Mouse (Mus musculus): ENCODE measurements around the gene Tmem212. TPM values are rescaled to one million over a fixed set of nuclear protein-coding genes. Genes with fewer than 3 reads are reported as not detected.

Tmem212 gene
- polyA plus RNA-seq, 1 experiment from 2014 or later, result not detected

- 5% methylated on average over 5 of the region's 5 CpGs for WGBS
- ATAC-seq (ENCODE audit: low FRiP score) (peak; percentile 62), DNase-seq (ENCODE audit: low spot score, missing footprints) (peak; percentile 89)
- H3K9ac ChIP-seq (ENCODE audit: low read length), result no peak overlapping the region; the same call in 1 of the 2 replicates
- 0 out of 2 replicates have a peak overlapping the region, but pooled peaks have one; percentile 14 for H3K4me2 ChIP-seq
- no peaks in the 10 kb centered on the region for H3K27me3 ChIP-seq (ENCODE audit: control insufficient read depth, insufficient read depth, low read length)
- peaks cover 18% of the 10 kb centered on the region for H3K4me1 ChIP-seq (ENCODE audit: control insufficient read depth, insufficient read depth, low read length)
- peak overlapping the region; percentile 27; the same call in 1 of the 2 replicates for H3K27ac ChIP-seq (ENCODE audit: low read depth, low read length)
- no peaks in the 10 kb centered on the region; the same call in 1 of the 2 replicates for H3K9me3 ChIP-seq (ENCODE audit: control insufficient read depth, low read length)
- H3K4me3 ChIP-seq (ENCODE audit: low read depth, low read length), result no peak overlapping the region
- no peaks in the 10 kb centered on the region for H3K36me3 ChIP-seq (ENCODE audit: control insufficient read depth, insufficient read depth, low read length)
Observed at GRCm38 (mm10) chr3:27859161-27859561, 37.0 kb downstream of the Tmem212 start.

GRCm38 (mm10) chr3:27858441-27859115 is 37.6 kb downstream of the Tmem212 start:
- Histone ChIP-seq H3K4me1 (ENCODE audit: control insufficient read depth, insufficient read depth, low read length) (peaks cover 14% of the 10 kb centered on the region), H3K27ac (ENCODE audit: low read depth, low read length) (no peak overlapping the region)

GRCm38 (mm10) chr3:27856288-27856687 is 39.9 kb downstream of the Tmem212 start:
- peaks cover 6% of the 10 kb centered on the region for H3K4me1 ChIP-seq (ENCODE audit: control insufficient read depth, insufficient read depth, low read length)
- H3K4me3 ChIP-seq (ENCODE audit: low read depth, low read length), result no peak overlapping the region
- H3K9me3 ChIP-seq (ENCODE audit: control insufficient read depth, low read length), result no peaks in the 10 kb centered on the region; the same call in 1 of the 2 replicates
- no peak overlapping the region for H3K27ac ChIP-seq (ENCODE audit: low read depth, low read length)
- no peak overlapping the region for H3K9ac ChIP-seq (ENCODE audit: low read length)
- no peaks in the 10 kb centered on the region for H3K36me3 ChIP-seq (ENCODE audit: control insufficient read depth, insufficient read depth, low read length)
- WGBS, result 92% methylated on average over 2 of the region's 2 CpGs
- no peaks in the 10 kb centered on the region for H3K27me3 ChIP-seq (ENCODE audit: control insufficient read depth, insufficient read depth, low read length)
- H3K4me2 ChIP-seq, result no peak overlapping the region
- ATAC-seq (ENCODE audit: low FRiP score) (no peak), DNase-seq (ENCODE audit: low spot score, missing footprints) (no peak)

More at GRCm38 (mm10) chr3:27858441-27859115, 37.6 kb downstream of the Tmem212 start:
- H3K9ac ChIP-seq (ENCODE audit: low read length), result no peak overlapping the region
- 21% methylated on average over 5 of the region's 5 CpGs for WGBS
- ATAC-seq (ENCODE audit: low FRiP score) (no peak), DNase-seq (ENCODE audit: low spot score, missing footprints) (no peak)
- H3K36me3 ChIP-seq (ENCODE audit: control insufficient read depth, insufficient read depth, low read length), result no peaks in the 10 kb centered on the region
- H3K9me3 ChIP-seq (ENCODE audit: control insufficient read depth, low read length), result no peaks in the 10 kb centered on the region; the same call in 1 of the 2 replicates
- no peak overlapping the region for H3K4me3 ChIP-seq (ENCODE audit: low read depth, low read length)
- no peak overlapping the region for H3K4me2 ChIP-seq
- H3K27me3 ChIP-seq (ENCODE audit: control insufficient read depth, insufficient read depth, low read length), result no peaks in the 10 kb centered on the region

- no peaks in the 10 kb centered on the region for H3K27me3 ChIP-seq (ENCODE audit: control insufficient read depth, insufficient read depth, low read length)
- ATAC-seq (ENCODE audit: low FRiP score) (no peak), DNase-seq (ENCODE audit: low spot score, missing footprints) (no peak)
- no peaks in the 10 kb centered on the region; the same call in 1 of the 2 replicates for H3K9me3 ChIP-seq (ENCODE audit: control insufficient read depth, low read length)
- H3K4me1 ChIP-seq (ENCODE audit: control insufficient read depth, insufficient read depth, low read length), result peaks cover 5% of the 10 kb centered on the region
- no peak overlapping the region for H3K4me3 ChIP-seq (ENCODE audit: low read depth, low read length)
- no peak overlapping the region for H3K27ac ChIP-seq (ENCODE audit: low read depth, low read length)
- H3K4me2 ChIP-seq, result no peak overlapping the region
- no peak overlapping the region for H3K9ac ChIP-seq (ENCODE audit: low read length)
- 88% methylated on average over 5 of the region's 5 CpGs for WGBS
- H3K36me3 ChIP-seq (ENCODE audit: control insufficient read depth, insufficient read depth, low read length), result no peaks in the 10 kb centered on the region
Observed at GRCm38 (mm10) chr3:27854431-27855180, 41.6 kb downstream of the Tmem212 start.

GRCm38 (mm10) chr3:27843266-27843665 is 52.9 kb downstream of the Tmem212 start:
- WGBS, result 89% methylated on average over 5 of the region's 5 CpGs
- Histone ChIP-seq H3K27me3 (ENCODE audit: control insufficient read depth, insufficient read depth, low read length) (no peaks in the 10 kb centered on the region), H3K4me3 (ENCODE audit: low read depth, low read length) (no peak overlapping the region), H3K4me1 (ENCODE audit: control insufficient read depth, insufficient read depth, low read length) (no peaks in the 10 kb centered on the region), H3K9ac (ENCODE audit: low read length) (no peak overlapping the region), H3K27ac (ENCODE audit: low read depth, low read length) (no peak overlapping the region), H3K9me3 (ENCODE audit: control insufficient read depth, low read length) (no peaks in the 10 kb centered on the region), H3K36me3 (ENCODE audit: control insufficient read depth, insufficient read depth, low read length) (no peaks in the 10 kb centered on the region), H3K4me2 (no peak overlapping the region)
- DNase-seq (ENCODE audit: low spot score, missing footprints) (no peak), ATAC-seq (ENCODE audit: low FRiP score) (no peak)

DNA sequence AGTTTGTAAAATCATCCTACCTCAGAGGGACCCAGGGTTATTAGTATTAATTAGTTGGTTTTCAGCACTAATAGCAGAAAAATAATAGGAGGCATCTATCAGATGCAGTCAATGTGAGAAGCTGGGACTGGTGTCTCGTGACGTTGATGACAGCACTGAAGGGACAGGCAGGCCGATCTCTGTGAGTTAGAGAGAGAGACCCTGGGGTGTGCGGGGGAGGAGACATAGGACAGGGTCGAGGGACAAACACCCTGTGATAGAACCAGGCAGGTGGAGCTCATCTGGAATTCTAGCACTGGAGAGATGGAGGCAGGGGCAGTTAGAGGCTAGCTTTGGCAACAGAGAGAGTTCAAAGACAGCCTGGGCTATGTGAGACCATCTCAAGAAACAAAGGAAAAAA is 53.3 kb downstream of the Tmem212 start:
- H3K27ac ChIP-seq (ENCODE audit: low read depth, low read length), result no peak overlapping the region
- no peak overlapping the region for H3K4me3 ChIP-seq (ENCODE audit: low read depth, low read length)
- H3K27me3 ChIP-seq (ENCODE audit: control insufficient read depth, insufficient read depth, low read length), result no peaks in the 10 kb centered on the region
- H3K9me3 ChIP-seq (ENCODE audit: control insufficient read depth, low read length), result no peaks in the 10 kb centered on the region
- no peak overlapping the region for H3K9ac ChIP-seq (ENCODE audit: low read length)
- H3K36me3 ChIP-seq (ENCODE audit: control insufficient read depth, insufficient read depth, low read length), result no peaks in the 10 kb centered on the region
- H3K4me2 ChIP-seq, result no peak overlapping the region
- WGBS, result 73% methylated on average over 5 of the region's 5 CpGs
- no peaks in the 10 kb centered on the region for H3K4me1 ChIP-seq (ENCODE audit: control insufficient read depth, insufficient read depth, low read length)
- DNase-seq (ENCODE audit: low spot score, missing footprints) (no peak), ATAC-seq (ENCODE audit: low FRiP score) (no peak)

DNA sequence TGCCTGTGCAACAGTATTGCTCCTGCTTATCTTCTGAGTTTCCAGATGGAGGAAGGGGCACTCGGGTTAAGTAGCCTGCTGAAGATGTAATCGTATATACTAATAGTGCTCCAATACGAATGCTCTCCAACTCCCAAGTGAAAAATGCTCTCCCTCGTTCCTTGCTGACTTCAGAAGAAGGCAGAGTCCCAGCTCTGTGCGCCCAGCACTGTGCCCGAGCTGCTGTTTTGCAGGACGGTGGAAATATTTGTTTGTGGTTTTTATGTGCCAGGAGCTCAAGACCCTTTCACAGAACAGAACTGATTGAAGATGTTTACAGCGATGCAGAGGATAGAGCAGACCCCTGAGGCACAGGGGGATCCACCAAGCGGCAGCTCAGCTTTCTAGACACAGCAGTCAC is 55.9 kb downstream of the Tmem212 start:
- Histone ChIP-seq H3K27ac (ENCODE audit: low read depth, low read length) (no peak overlapping the region), H3K4me2 (no peak overlapping the region), H3K36me3 (ENCODE audit: control insufficient read depth, insufficient read depth, low read length) (no peaks in the 10 kb centered on the region), H3K9ac (ENCODE audit: low read length) (no peak overlapping the region), H3K27me3 (ENCODE audit: control insufficient read depth, insufficient read depth, low read length) (no peaks in the 10 kb centered on the region), H3K4me1 (ENCODE audit: control insufficient read depth, insufficient read depth, low read length) (no peaks in the 10 kb centered on the region), H3K4me3 (ENCODE audit: low read depth, low read length) (no peak overlapping the region), H3K9me3 (ENCODE audit: control insufficient read depth, low read length) (no peaks in the 10 kb centered on the region)
- ATAC-seq (ENCODE audit: low FRiP score) (no peak), DNase-seq (ENCODE audit: low spot score, missing footprints) (no peak)
- 79% methylated on average over 9 of the region's 9 CpGs for WGBS

GRCm38 (mm10) chr3:27839795-27840194 is 56.4 kb downstream of the Tmem212 start:
- Histone ChIP-seq H3K4me2 (no peak overlapping the region), H3K36me3 (ENCODE audit: control insufficient read depth, insufficient read depth, low read length) (no peaks in the 10 kb centered on the region), H3K27me3 (ENCODE audit: control insufficient read depth, insufficient read depth, low read length) (no peaks in the 10 kb centered on the region), H3K9ac (ENCODE audit: low read length) (no peak overlapping the region), H3K4me3 (ENCODE audit: low read depth, low read length) (no peak overlapping the region), H3K27ac (ENCODE audit: low read depth, low read length) (no peak overlapping the region), H3K4me1 (ENCODE audit: control insufficient read depth, insufficient read depth, low read length) (no peaks in the 10 kb centered on the region), H3K9me3 (ENCODE audit: control insufficient read depth, low read length) (no peaks in the 10 kb centered on the region)
- 81% methylated on average over 3 of the region's 3 CpGs for WGBS
- no peak for DNase-seq (ENCODE audit: low spot score, missing footprints)
- ATAC-seq (ENCODE audit: low FRiP score), result no peak

DNA sequence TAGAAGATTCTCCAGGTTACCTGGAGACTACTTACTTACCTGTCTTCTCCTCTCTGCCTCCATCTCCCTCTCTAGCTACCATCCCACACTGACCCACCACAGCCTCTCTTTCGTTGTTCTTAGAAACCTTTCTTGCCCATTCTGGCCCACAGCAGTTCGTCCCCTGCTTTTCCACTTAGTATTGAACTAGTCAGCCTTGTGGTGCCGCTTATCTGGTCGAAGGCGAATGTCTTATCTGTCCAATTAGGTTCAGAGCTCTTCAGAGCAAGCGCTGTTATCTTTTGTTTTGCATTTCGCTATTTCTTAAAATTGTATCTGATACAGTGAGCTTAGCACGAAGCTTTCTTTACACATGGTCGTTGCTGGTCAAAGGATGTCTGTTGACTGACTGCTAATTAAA is 56.9 kb downstream of the Tmem212 start:
- no peak overlapping the region for H3K9ac ChIP-seq (ENCODE audit: low read length)
- H3K27me3 ChIP-seq (ENCODE audit: control insufficient read depth, insufficient read depth, low read length), result no peaks in the 10 kb centered on the region
- no peaks in the 10 kb centered on the region for H3K4me1 ChIP-seq (ENCODE audit: control insufficient read depth, insufficient read depth, low read length)
- no peak overlapping the region for H3K4me3 ChIP-seq (ENCODE audit: low read depth, low read length)
- H3K36me3 ChIP-seq (ENCODE audit: control insufficient read depth, insufficient read depth, low read length), result no peaks in the 10 kb centered on the region
- H3K9me3 ChIP-seq (ENCODE audit: control insufficient read depth, low read length), result no peaks in the 10 kb centered on the region
- H3K27ac ChIP-seq (ENCODE audit: low read depth, low read length), result no peak overlapping the region
- WGBS, result 93% methylated on average over 9 of the region's 9 CpGs
- DNase-seq (ENCODE audit: low spot score, missing footprints), result no peak
- H3K4me2 ChIP-seq, result no peak overlapping the region
- no peak for ATAC-seq (ENCODE audit: low FRiP score)
